Mouse (Mus musculus) mature B cell (primary cell): ENCODE measurements at regions not wholly inside any gene's neighbourhood (a gene's known extent, or its start where the extent isn't known, plus 50 kb on each side); places are given as distances from the start of the nearest gene placed in this dataset.

Experiments
- in situ Hi-C: fragments of 300-500 bp; cut with MboI; formaldehyde crosslinking; loops from 2 replicates; pipeline ENCODE4 v1.14.3; 2019

GRCm38 (mm10) chr6:11796361-11796760 lies 110.9 kb downstream of the Ndufa4 start:
- in situ Hi-C loops, result loop anchor here (25.0 kb wide), 1 partner anchor 116 kb away; the partner anchor contains the start of genes Ndufa4 and Phf14

- in situ Hi-C loops, result loop anchor here (25.0 kb wide), 1 partner anchor 119 kb away; the partner anchor contains the start of genes Ndufa4 and Phf14
Measured at GRCm38 (mm10) chr6:11793366-11793765, 113.9 kb downstream of the Ndufa4 start.

GRCm38 (mm10) chr6:11792186-11792585 lies 115.1 kb downstream of the Ndufa4 start:
- in situ Hi-C loops, result loop anchor here (25.0 kb wide), 1 partner anchor 120 kb away; the partner anchor contains the start of genes Ndufa4 and Phf14

- in situ Hi-C loops, result loop anchor here (25.0 kb wide), 1 partner anchor 121 kb away; the partner anchor contains the start of genes Ndufa4 and Phf14
Measured at GRCm38 (mm10) chr6:11791056-11791455, 116.2 kb downstream of the Ndufa4 start.

- in situ Hi-C loops, result no loop called here
Measured at GRCm38 (mm10) chr6:11773992-11774391, 133.3 kb downstream of the Ndufa4 start.

GRCm38 (mm10) chr6:11762912-11763311 lies 144.4 kb downstream of the Ndufa4 start:
- in situ Hi-C loops, result no loop called here

GRCm38 (mm10) chr6:11737667-11738066 lies 169.6 kb downstream of the Ndufa4 start:
- in situ Hi-C loops, result no loop called here

- in situ Hi-C loops, result no loop called here
Measured at GRCm38 (mm10) chr6:11731126-11731525, 176.2 kb downstream of the Ndufa4 start.

GRCm38 (mm10) chr6:11730667-11731066 lies 176.6 kb downstream of the Ndufa4 start:
- in situ Hi-C loops, result no loop called here

GRCm38 (mm10) chr6:11727806-11728205 lies 179.5 kb downstream of the Ndufa4 start:
- in situ Hi-C loops, result no loop called here

- in situ Hi-C loops, result no loop called here
Measured at GRCm38 (mm10) chr6:11727370-11727769, 179.9 kb downstream of the Ndufa4 start.

GRCm38 (mm10) chr6:11723519-11723918 lies 183.8 kb downstream of the Ndufa4 start:
- in situ Hi-C loops, result no loop called here

- in situ Hi-C loops, result no loop called here
Measured at GRCm38 (mm10) chr6:11720274-11720673, 187.0 kb downstream of the Ndufa4 start.

- in situ Hi-C loops, result no loop called here
Measured at GRCm38 (mm10) chr6:11710581-11710980, 196.7 kb downstream of the Ndufa4 start.

- in situ Hi-C loops, result no loop called here
Measured at GRCm38 (mm10) chr6:11709465-11709864, 197.8 kb downstream of the Ndufa4 start.
